Mouse (Mus musculus): ENCODE data around the gene Pxmp4. TPM values are rescaled to one million over a fixed set of nuclear protein-coding genes. Genes with fewer than 3 reads are reported as not detected.
A peak's percentile ranks its signal among the peaks of the same experiment; 100 is the strongest.

The Pxmp4 gene
- polyA plus RNA-seq, 1 experiment from 2014 or later = 14.5 TPM

- no peak overlapping the region for H3K27ac ChIP-seq (ENCODE audit: low read depth, low read length)
- peak overlapping the region; percentile 37; the same call in 1 of the 2 replicates for H3K4me3 ChIP-seq (ENCODE audit: low read depth, low read length)
- H3K4me2 ChIP-seq (ENCODE audit: low read depth) = peak overlapping the region; percentile 71
- peaks cover 9% of the 10 kb centered on the region for H3K4me1 ChIP-seq (ENCODE audit: control insufficient read depth, insufficient read depth, low read length)
- DNase-seq (ENCODE audit: low spot score) (no peak), ATAC-seq (ENCODE audit: insufficient read depth, low FRiP score, low TSS enrichment) (no peak)
- peak overlapping the region; percentile 59; the same call in 1 of the 2 replicates for H3K9ac ChIP-seq (ENCODE audit: low read length)
- H3K27me3 ChIP-seq (ENCODE audit: control insufficient read depth, insufficient read depth, low read length) = peaks cover 13% of the 10 kb centered on the region; the same call in 1 of the 2 replicates
- no peaks in the 10 kb centered on the region for H3K9me3 ChIP-seq (ENCODE audit: control insufficient read depth, low read length)
- 15% methylated on average over 20 of the region's 20 CpGs for WGBS
- H3K36me3 ChIP-seq (ENCODE audit: control insufficient read depth, insufficient read depth, low read length) = no peaks in the 10 kb centered on the region
Measured at GRCm38 (mm10) chr2:154549886-154550189, 53.7 kb downstream of the Pxmp4 start.

GRCm38 (mm10) chr2:154549127-154549885 is 54.2 kb downstream of the Pxmp4 start:
- ATAC-seq (ENCODE audit: insufficient read depth, low FRiP score, low TSS enrichment) (peak; percentile 61), DNase-seq (ENCODE audit: low spot score) (peak; percentile 86)
- no peak overlapping the region for H3K27ac ChIP-seq (ENCODE audit: low read depth, low read length)
- H3K36me3 ChIP-seq (ENCODE audit: control insufficient read depth, insufficient read depth, low read length) = no peaks in the 10 kb centered on the region
- H3K27me3 ChIP-seq (ENCODE audit: control insufficient read depth, insufficient read depth, low read length) = peaks cover 13% of the 10 kb centered on the region; the same call in 1 of the 2 replicates
- peaks cover 9% of the 10 kb centered on the region for H3K4me1 ChIP-seq (ENCODE audit: control insufficient read depth, insufficient read depth, low read length)
- under 1% methylated on average over 48 of the region's 48 CpGs for WGBS
- H3K9me3 ChIP-seq (ENCODE audit: control insufficient read depth, low read length) = no peaks in the 10 kb centered on the region
- H3K9ac ChIP-seq (ENCODE audit: low read length) = peak overlapping the region; percentile 59
- peak overlapping the region; percentile 71 for H3K4me2 ChIP-seq (ENCODE audit: low read depth)
- H3K4me3 ChIP-seq (ENCODE audit: low read depth, low read length) = peak overlapping the region; percentile 37

GRCm38 (mm10) chr2:154548688-154549087 is 54.8 kb downstream of the Pxmp4 start:
- Histone ChIP-seq H3K27me3 (ENCODE audit: control insufficient read depth, insufficient read depth, low read length) (peaks cover 13% of the 10 kb centered on the region; the same call in 1 of the 2 replicates), H3K9ac (ENCODE audit: low read length) (no peak overlapping the region), H3K4me3 (ENCODE audit: low read depth, low read length) (no peak overlapping the region), H3K36me3 (ENCODE audit: control insufficient read depth, insufficient read depth, low read length) (no peaks in the 10 kb centered on the region), H3K4me1 (ENCODE audit: control insufficient read depth, insufficient read depth, low read length) (peaks cover 9% of the 10 kb centered on the region), H3K4me2 (ENCODE audit: low read depth) (no peak overlapping the region), H3K27ac (ENCODE audit: low read depth, low read length) (no peak overlapping the region), H3K9me3 (ENCODE audit: control insufficient read depth, low read length) (no peaks in the 10 kb centered on the region)
- 30% methylated on average over 3 of the region's 3 CpGs for WGBS
- ATAC-seq (ENCODE audit: insufficient read depth, low FRiP score, low TSS enrichment) (0 out of 2 replicates have a peak, but pooled peaks have one; percentile 6), DNase-seq (ENCODE audit: low spot score) (no peak)

GRCm38 (mm10) chr2:154546711-154547110 is 56.8 kb downstream of the Pxmp4 start, which contains the start of gene 1700003F12Rik:
TSS of gene 1700003F12Rik (plus strand) at chr2:154547085.
- WGBS = 91% methylated on average over 10 of the region's 10 CpGs
- ATAC-seq (ENCODE audit: insufficient read depth, low FRiP score, low TSS enrichment) = no peak
- no peak within 1 kb of the TSS for H3K9ac ChIP-seq (ENCODE audit: low read length)
- peaks cover 3% of the 10 kb centered on the region; the same call in 1 of the 2 replicates for H3K4me1 ChIP-seq (ENCODE audit: control insufficient read depth, insufficient read depth, low read length)
- H3K9me3 ChIP-seq (ENCODE audit: control insufficient read depth, low read length) = no peaks in the 10 kb centered on the region
- DNase-seq (ENCODE audit: low spot score) = no peak
- H3K27me3 ChIP-seq (ENCODE audit: control insufficient read depth, insufficient read depth, low read length) = peaks cover 11% of the 10 kb centered on the region; the same call in 1 of the 2 replicates
- H3K4me3 ChIP-seq (ENCODE audit: low read depth, low read length) = no peak within 1 kb of the TSS
- H3K36me3 ChIP-seq (ENCODE audit: control insufficient read depth, insufficient read depth, low read length) = no peaks in the 10 kb centered on the region
- H3K27ac ChIP-seq (ENCODE audit: low read depth, low read length) = no peak within 1 kb of the TSS
- H3K4me2 ChIP-seq (ENCODE audit: low read depth) = no peak within 1 kb of the TSS

GRCm38 (mm10) chr2:154543567-154544347 is 59.8 kb downstream of the Pxmp4 start:
- ATAC-seq (ENCODE audit: insufficient read depth, low FRiP score, low TSS enrichment) (no peak), DNase-seq (ENCODE audit: low spot score) (no peak)
- WGBS = 91% methylated on average over 9 of the region's 9 CpGs
- Histone ChIP-seq H3K4me1 (ENCODE audit: control insufficient read depth, insufficient read depth, low read length) (no peaks in the 10 kb centered on the region), H3K4me2 (ENCODE audit: low read depth) (no peak overlapping the region), H3K4me3 (ENCODE audit: low read depth, low read length) (no peak overlapping the region), H3K27ac (ENCODE audit: low read depth, low read length) (no peak overlapping the region), H3K27me3 (ENCODE audit: control insufficient read depth, insufficient read depth, low read length) (no peaks in the 10 kb centered on the region), H3K9me3 (ENCODE audit: control insufficient read depth, low read length) (no peaks in the 10 kb centered on the region), H3K9ac (ENCODE audit: low read length) (no peak overlapping the region), H3K36me3 (ENCODE audit: control insufficient read depth, insufficient read depth, low read length) (no peaks in the 10 kb centered on the region)

GRCm38 (mm10) chr2:154541630-154542029 is 61.9 kb downstream of the Pxmp4 start:
- DNase-seq (ENCODE audit: low spot score) (no peak), ATAC-seq (ENCODE audit: insufficient read depth, low FRiP score, low TSS enrichment) (no peak)
- Histone ChIP-seq H3K4me2 (ENCODE audit: low read depth) (no peak overlapping the region), H3K36me3 (ENCODE audit: control insufficient read depth, insufficient read depth, low read length) (no peaks in the 10 kb centered on the region), H3K9me3 (ENCODE audit: control insufficient read depth, low read length) (no peaks in the 10 kb centered on the region), H3K27me3 (ENCODE audit: control insufficient read depth, insufficient read depth, low read length) (no peaks in the 10 kb centered on the region), H3K4me1 (ENCODE audit: control insufficient read depth, insufficient read depth, low read length) (no peaks in the 10 kb centered on the region), H3K9ac (ENCODE audit: low read length) (no peak overlapping the region), H3K27ac (ENCODE audit: low read depth, low read length) (no peak overlapping the region), H3K4me3 (ENCODE audit: low read depth, low read length) (no peak overlapping the region)
- 83% methylated on average over 2 of the region's 2 CpGs for WGBS

GRCm38 (mm10) chr2:154539720-154540119 is 63.8 kb downstream of the Pxmp4 start:
- Histone ChIP-seq H3K9me3 (ENCODE audit: control insufficient read depth, low read length) (no peaks in the 10 kb centered on the region), H3K27me3 (ENCODE audit: control insufficient read depth, insufficient read depth, low read length) (no peaks in the 10 kb centered on the region), H3K4me3 (ENCODE audit: low read depth, low read length) (no peak overlapping the region), H3K4me2 (ENCODE audit: low read depth) (no peak overlapping the region), H3K4me1 (ENCODE audit: control insufficient read depth, insufficient read depth, low read length) (no peaks in the 10 kb centered on the region), H3K9ac (ENCODE audit: low read length) (no peak overlapping the region), H3K36me3 (ENCODE audit: control insufficient read depth, insufficient read depth, low read length) (peaks cover 7% of the 10 kb centered on the region; the same call in 1 of the 2 replicates), H3K27ac (ENCODE audit: low read depth, low read length) (no peak overlapping the region)
- ATAC-seq (ENCODE audit: insufficient read depth, low FRiP score, low TSS enrichment) = no peak
- 79% methylated on average over 3 of the region's 3 CpGs for WGBS
- DNase-seq (ENCODE audit: low spot score) = peak; percentile 58

- Histone ChIP-seq H3K4me3 (ENCODE audit: low read depth, low read length) (no peak overlapping the region), H3K4me2 (ENCODE audit: low read depth) (no peak overlapping the region), H3K27me3 (ENCODE audit: control insufficient read depth, insufficient read depth, low read length) (no peaks in the 10 kb centered on the region), H3K4me1 (ENCODE audit: control insufficient read depth, insufficient read depth, low read length) (no peaks in the 10 kb centered on the region), H3K9me3 (ENCODE audit: control insufficient read depth, low read length) (no peaks in the 10 kb centered on the region), H3K9ac (ENCODE audit: low read length) (no peak overlapping the region), H3K27ac (ENCODE audit: low read depth, low read length) (no peak overlapping the region), H3K36me3 (ENCODE audit: control insufficient read depth, insufficient read depth, low read length) (peaks cover 7% of the 10 kb centered on the region; the same call in 1 of the 2 replicates)
- no peak for ATAC-seq (ENCODE audit: insufficient read depth, low FRiP score, low TSS enrichment)
- no peak for DNase-seq (ENCODE audit: low spot score)
- 76% methylated on average over 3 of the region's 3 CpGs for WGBS
Measured at GRCm38 (mm10) chr2:154538710-154539109, 64.8 kb downstream of the Pxmp4 start.

All from neural tube, embryonic 11.5 days (tissue).